Mouse (Mus musculus): Measurements from ENCODE around the gene Nck1.

Gene Nck1

DNA sequence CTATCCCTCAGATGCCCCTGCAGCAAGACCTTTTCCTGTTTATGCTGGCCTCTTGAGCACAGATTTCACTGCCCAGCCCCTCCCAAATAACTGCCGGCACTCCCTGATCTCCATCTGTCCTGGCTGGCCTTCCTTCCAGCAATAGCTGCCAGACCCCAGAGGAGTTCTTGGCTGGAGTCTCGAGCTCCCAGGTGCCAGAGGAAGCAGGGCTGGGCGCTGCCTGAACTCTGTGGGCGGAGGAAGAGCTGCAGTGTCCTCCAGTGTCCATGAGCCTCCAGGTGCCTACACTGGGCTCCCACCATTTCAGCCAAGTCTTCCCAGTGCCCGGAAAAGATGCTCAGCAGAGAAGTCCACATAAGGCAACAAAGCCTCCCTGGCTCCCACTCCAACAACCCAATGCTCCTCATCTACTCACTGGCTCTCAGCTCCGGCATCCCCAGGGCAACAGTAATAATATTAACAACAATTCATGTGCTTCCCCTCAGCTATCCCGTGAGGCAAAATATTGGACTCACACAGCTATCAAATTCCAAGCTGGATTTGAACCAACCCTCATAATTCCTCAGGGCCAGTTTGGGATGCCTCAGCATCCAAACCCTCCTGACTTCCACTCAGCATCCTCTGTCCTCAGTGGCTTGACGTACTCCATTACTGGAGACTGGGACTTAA is 74.9 kb downstream of the Nck1 start:
- no peak for DNase-seq (ENCODE audit: low read depth, low spot score)

DNA sequence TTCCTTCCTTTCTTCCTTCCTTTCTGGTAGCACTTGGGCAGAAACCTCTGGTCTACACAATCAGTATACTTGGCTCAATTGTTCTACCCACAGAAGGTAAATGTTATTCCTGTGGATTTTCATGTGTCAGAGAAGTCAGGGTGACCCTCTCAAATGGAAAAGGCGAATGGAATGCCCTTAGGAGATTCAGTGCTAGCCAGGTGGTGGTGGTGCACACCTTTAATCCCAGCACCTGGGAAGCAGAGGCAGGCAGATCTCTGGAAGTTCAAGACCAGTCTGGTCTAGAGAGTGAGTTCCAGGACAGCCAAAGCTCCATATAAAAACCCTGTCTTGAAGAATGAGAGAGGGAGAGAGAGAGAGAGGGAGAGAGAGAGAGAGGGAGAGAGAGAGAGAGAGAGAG is 75.7 kb downstream of the Nck1 start:
- DNase-seq (ENCODE audit: low read depth, low spot score), result no peak

DNA sequence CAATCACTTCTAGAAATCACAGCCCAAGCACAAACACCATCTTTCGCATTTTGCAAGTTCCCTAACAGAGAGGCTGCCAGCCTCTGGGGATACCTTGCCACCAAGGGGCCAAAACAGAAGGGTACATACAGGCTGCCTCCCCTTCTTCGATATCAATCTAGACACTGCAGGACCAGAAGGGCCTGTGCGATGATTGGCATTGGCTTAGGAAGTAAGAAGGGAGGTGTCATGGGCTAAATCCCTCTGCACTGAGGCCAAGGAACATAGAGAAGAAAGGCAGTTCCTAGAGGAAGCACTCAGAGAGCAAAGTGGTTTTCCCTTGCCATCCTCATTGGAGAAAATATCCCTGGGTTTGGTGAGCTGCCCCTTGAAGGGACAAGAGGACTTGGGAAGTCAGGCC is 76.3 kb downstream of the Nck1 start:
- no peak for DNase-seq (ENCODE audit: low read depth, low spot score)

DNA sequence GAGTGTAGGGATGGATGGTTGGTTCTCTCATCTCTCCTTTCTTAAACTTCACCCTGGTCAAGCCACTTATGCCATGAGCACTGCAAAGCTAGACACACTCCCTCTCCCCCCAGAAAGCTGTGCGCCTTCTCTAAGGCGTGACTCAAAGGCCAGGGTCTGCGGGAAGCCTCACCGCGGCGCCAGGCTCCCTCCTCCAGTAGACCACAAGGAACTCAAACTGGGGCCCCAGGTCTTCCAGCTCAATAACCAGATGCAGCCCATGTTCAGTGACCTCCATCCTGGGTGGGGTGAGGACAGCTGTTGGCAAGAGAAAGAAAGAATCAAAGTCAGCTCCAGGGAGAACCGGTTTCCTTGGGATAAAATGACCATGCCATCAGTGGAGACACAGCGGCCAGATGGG is 77.8 kb downstream of the Nck1 start:
- DNase-seq (ENCODE audit: low read depth, low spot score), result no peak

DNA sequence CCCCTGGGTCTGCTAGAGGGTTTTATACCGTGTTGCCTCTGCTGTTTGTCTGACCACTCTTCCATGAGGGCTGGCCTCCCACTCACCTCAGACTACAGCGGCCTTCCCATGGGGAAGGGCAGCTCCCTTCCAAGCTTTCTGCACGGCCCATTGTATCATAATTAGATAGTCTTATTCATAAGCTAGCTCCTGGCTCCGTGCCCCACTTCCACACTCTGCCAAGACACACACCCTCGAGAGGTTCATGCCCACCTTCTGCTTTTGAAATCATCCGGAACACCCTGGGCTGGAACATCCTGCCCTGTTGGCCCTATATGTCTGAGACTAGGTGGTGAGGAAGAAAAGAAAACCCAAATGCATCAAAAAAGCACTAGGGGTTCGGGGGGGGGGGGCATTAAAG is 78.3 kb downstream of the Nck1 start:
- no peak for DNase-seq (ENCODE audit: low read depth, low spot score)

DNA sequence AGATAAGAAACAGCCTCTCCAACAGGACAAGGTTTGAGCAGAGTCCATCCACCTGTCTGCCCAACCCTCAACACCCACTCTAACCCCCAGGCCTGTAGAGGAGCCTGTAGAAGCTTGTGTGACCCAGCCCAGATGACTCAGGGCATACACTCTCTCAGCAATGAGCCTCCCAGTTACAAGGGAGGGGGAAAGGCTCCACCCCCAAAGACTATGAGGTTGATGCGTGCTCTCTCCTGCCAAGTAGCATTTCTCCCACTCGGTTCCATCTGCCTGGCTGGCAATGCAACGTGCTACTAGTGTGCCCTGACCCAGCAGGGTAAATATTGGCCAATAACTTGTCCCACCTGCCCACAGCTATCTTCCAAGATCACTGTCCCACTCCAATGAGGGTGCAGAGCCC is 79.2 kb downstream of the Nck1 start:
- DNase-seq (ENCODE audit: low read depth, low spot score), result no peak

DNA sequence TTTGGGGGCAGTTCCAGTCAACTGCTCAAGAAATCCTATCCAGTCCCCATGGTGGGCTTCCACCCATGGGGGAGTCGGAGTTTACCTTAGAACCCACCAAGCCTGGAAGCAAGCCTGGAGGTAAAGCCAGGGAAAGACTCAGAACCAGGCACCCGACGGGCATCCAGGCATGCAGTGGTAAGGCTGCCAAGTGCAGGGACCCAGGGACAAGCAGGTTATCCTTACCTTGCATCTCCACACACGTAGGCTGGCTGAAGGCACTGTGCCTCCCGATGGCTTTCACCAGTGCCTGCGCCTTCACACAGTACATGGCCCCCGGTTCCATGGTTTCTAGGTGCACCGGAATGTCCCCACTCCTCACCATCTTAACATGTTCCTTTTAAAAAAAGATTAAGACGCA is 79.9 kb downstream of the Nck1 start:
- DNase-seq (ENCODE audit: low read depth, low spot score), result no peak

DNA sequence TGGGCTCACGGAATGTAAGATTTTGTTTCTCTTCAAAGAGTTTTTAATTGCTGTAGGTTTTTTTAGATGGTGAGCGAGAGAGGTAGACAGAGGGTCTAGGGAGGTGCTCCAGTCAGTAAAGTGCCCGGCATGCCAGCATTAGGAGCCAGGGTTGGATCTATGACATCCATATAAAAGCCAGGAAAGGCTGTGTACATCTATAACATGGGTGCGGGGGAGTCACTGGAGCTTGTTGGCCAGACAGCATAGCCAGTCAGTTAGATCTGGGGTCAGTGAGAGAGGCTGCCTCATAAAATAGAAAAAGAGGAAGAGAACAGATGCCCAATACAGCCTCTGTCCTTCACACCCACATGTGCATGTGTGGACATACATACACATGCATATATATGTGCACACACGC is 80.6 kb downstream of the Nck1 start:
- no peak for DNase-seq (ENCODE audit: low read depth, low spot score)

DNA sequence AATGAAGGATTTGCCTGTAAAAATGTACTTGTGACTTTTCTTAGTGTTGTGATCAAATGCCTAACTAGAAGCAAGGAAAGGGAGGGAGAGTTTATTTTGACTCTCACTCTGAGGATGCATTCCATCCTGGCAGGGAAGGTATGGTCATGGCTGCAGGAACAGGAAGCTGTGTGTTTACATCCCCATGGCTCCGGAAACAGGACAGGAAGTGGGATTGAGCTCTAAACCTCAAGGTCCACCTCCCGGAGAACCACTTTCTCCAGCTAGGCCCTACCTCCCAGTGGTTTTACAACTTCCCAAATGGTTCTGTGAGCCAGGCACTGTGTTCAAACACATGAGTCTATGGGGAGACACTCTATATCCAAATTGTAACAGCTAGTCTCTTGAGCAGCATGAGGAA is 82.2 kb downstream of the Nck1 start:
- no peak for DNase-seq (ENCODE audit: low read depth, low spot score)

DNA sequence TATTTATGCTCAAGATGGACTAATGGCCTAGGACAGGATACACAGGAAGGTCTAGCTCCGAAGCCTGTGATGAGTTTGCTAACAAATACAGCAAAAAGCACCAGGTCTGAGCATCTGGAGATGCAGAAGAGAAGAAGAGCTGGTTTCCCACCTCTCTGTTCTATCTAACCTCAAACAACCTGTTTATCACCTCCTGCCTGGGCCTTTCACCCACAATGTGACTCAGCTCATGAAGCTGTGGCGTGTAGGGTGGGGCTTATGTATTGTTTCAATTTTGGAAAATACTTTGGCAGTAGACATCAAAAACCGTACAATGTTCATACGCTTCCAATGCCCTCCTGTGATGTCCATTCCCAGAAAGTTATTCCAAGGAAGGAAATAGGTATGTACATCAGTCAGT is 83.8 kb downstream of the Nck1 start:
- DNase-seq (ENCODE audit: low read depth, low spot score), result no peak

DNA sequence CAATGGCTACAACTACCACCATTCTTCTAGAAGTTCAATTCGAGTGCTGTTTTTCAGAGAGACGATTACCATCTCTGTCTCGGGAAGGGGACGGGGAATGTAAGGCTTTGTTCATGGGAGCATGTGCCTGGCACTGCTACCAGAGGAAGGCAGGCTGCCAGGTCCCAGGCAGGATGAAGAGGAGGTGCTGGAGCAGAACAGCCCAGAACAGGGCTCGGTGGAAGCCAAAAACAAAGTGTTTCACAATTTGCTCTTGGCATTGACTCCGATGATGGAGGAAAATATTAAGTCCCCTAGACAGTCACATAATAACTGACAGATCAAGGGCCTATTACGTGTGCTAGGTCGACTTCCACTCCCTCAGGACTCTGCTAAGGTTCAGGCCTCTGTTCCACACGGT is 84.3 kb downstream of the Nck1 start:
- no peak for DNase-seq (ENCODE audit: low read depth, low spot score)

DNA sequence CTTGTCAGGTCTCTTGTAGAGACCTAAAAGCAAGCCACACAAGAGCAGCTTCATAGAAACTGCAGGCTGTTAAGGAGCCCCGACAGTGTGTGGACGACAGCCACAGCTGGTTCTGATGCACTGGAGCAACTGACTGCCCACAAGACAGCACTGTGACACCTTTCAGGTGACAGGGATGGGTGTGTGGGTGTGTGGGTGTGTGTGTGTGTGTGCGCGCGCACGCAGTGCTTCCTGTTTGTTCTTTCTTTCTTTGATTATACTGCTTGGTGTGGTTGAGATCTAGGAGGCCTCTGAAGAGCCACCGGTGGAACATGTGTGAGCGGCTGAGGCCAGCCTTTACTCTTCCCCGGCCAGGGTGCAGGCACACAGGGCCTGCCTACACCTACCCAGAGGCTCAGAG is 85.7 kb downstream of the Nck1 start:
- DNase-seq (ENCODE audit: low read depth, low spot score), result no peak

DNA sequence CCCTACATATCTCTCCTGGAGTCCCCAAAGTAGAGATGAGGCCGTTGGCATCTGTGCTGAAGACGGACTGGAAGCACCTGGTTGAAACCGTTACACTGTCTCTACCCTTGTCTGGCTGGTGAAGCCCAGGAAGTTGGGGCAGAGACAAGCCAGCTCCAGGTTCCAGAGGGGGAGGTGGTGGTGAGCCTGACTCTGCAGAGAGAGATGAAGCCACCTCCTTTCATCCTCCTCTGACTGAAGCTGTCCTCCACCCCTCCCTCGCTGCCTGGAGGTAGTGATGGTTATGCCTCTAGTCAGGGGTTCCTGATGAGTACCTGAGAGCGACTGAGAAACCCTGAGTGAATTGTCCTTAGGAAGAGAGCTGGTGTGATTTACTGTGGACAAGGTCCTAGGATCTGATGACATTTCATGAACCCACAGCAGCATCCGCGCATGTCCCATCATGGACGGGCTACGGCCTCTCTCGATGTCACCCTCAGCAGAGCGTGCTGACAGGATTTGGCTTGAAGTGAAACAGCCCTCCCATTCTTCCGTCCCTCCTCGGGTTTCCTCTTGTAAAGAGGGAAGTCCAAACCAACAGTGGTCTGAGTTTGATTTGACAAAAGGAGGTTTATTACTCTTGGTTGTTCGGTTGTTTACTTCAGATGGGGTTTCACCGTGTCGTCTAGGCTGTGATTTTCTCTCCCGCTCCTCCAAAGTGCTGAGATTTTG is 87.8 kb downstream of the Nck1 start:
- no peak for DNase-seq (ENCODE audit: low read depth, low spot score)

DNA sequence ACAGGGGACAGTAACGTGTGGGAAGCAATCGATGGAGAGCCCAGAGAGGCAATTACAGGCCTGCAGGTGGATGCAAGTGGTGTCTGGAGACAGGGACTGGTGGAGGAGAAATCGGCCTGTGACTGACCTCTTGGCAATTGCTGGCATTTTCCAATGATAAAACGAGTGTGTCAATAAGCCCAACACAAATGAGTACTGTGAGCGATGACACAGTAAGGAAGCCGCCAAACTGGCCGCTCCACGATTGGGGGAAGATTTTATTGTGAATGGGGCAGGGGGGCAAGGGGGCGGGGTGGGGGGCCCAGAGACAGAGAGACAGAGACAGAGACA is 91.3 kb downstream of the Nck1 start:
- no peak for DNase-seq (ENCODE audit: low read depth, low spot score)

DNA sequence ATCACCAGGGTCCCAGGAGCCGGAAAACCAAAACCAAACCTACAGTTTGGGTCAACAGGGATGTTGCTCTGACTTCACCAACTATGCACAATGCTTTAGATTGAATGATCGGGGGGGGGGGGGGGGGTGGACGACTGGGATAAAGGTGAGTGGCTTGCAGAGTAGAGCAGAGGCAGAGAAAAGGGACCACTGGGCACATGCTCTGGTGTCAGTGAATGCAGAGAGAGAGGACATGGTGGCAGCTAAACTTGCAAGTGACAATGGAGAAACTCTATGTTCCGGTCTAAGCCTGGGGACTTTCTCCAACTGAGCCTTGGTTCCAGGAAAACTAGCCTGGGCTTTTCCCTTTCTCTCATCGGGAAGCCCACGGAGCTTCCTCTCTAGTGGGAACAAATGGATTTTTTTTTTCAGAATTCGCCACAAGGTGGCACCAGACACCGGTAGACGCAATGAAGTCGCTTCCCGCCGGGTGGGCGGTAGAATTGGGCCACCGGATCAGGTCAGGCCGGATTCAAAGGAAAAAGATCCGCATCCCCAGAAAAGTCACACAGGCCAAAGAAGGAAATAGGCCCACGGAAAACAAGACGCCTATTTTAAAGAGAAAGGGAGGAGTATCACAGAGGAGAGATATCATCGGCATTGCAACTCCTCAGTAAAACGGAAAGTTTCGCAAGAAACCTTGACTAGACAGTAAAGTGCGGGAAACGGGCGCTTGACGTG is 91.8 kb downstream of the Nck1 start:
- peak; percentile 71 for DNase-seq (ENCODE audit: low read depth, low spot score)

DNA sequence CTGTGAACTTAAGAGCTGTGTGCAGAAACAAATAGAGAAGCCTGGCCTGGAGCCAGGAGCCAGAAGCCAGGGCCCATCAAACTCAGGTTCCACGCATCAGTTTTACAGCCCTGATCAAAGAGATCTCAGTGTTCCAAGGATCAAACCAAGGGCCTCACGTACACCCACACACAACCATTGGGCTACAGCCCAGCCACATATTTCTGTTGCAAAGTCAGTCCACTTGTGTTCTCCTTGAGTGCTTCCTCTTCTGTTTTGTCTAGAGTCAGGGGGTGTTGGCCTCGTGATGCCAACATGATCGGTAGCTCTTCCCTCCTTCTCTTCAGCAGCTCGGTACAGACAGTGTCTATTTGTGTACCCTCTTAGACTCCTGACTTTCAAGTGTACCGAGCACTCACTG is 93.5 kb downstream of the Nck1 start:
- no peak for DNase-seq (ENCODE audit: low read depth, low spot score)

DNA sequence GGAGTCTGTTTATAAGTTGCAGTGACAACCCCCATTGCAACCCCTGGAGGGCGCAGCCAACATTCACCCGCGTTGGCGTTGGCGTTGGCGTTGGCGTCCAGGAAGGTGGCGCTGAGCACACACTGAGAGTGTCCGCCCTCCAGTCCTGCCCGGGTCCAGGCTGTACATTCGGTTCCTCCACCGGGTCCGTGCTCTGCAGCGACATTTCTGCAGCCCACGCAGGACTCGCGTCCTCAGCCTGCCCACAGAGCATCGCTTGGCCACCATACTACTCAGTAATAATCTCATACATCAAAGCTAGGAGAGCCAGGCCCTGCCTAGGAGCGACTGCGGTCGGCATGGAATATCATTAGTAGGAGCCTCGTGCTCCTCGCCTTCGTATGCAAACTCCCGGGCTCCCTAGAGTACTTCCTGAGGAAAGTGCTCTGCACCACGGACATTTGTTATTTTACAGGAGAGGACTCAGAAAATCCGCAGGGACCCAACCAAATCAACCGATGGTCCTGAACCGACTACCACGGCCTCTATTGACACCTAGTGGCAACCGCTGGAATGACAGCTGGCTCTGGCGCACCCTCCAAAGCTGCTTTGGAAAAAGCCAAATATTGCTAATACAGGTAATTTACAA is 99.8 kb downstream of the Nck1 start:
- peak; percentile 51 for DNase-seq (ENCODE audit: low read depth, low spot score)

Measured in retina, postnatal 7 days (tissue).